Mouse (Mus musculus) hindbrain, embryonic 15.5 days (tissue): ENCODE results near the gene Lrcol1. TPM values are rescaled to one million over a fixed set of nuclear protein-coding genes. Genes with fewer than 3 reads are reported as not detected.

Experiments used
- ATAC-seq: fragments of 200-750 bp; cut with Nextera tagmentation; 2 replicates; pipeline ENCODE4 v1.8.0; 2017; ENCODE audit warnings: low read depth, moderate number of reproducible peaks, moderate TSS enrichment; ENCODE audit not compliant: low FRiP score
- H3K27ac ChIP-seq: fragments of 300-500 bp; sonication (generic); replicated peaks from 2 replicates; pipeline ENCODE4 v1.5.1; 2015; ENCODE audit warnings: mild to moderate bottlenecking, inconsistent platforms
- H3K27me3 ChIP-seq: fragments of 300-500 bp; sonication (generic); 2 replicates; pipeline ENCODE4 v1.6.1; 2015; ENCODE audit warnings: control low read depth, inconsistent platforms
- H3K36me3 ChIP-seq: fragments of 300-500 bp; sonication (generic); 2 replicates; pipeline ENCODE4 v1.6.1; 2015; ENCODE audit warnings: control low read depth, inconsistent platforms
- H3K4me1 ChIP-seq: fragments of 300-500 bp; sonication (generic); replicated peaks from 2 replicates; pipeline ENCODE4 v1.6.1; 2015; ENCODE audit warnings: control low read depth, inconsistent platforms
- H3K4me2 ChIP-seq: fragments of 300-500 bp; sonication (generic); 2 replicates; pipeline ENCODE4 v1.6.1; 2015; ENCODE audit warnings: moderate library complexity, mild to moderate bottlenecking, inconsistent platforms
- H3K4me3 ChIP-seq: fragments of 300-500 bp; sonication (generic); 2 replicates; pipeline ENCODE4 v1.5.1; 2015; ENCODE audit warnings: mild to moderate bottlenecking, inconsistent platforms
- H3K9ac ChIP-seq: fragments of 300-500 bp; sonication (generic); 2 replicates; pipeline ENCODE4 v1.6.1; 2015; ENCODE audit warnings: inconsistent platforms
- H3K9me3 ChIP-seq: fragments of 300-500 bp; sonication (generic); 2 replicates; pipeline ENCODE4 v1.6.1; 2016; ENCODE audit warnings: control low read depth, inconsistent platforms
- WGBS: fragments of 180-500 bp; shearing (Covaris S2); methylation state at CpG from one replicate; pipeline ENCODE4 v1.1.7; 2015; 5-methylcytosine and 5-hydroxymethylcytosine counted together
- polyA plus RNA-seq: library from polyadenylated mRNA; unstranded; fragments of >200 nt; fragmentation: Nextera tagmentation; extraction: Ambion mirVana; gene quantifications from 2 replicates; pipeline ENCODE4 v1.2.1, GENCODE M21; 2015

Gene Lrcol1
- polyA plus RNA-seq = not detected in 2 replicates

- no peak within 1 kb of the TSS for H3K9ac ChIP-seq
- WGBS = 84% methylated on average over 4 of the region's 4 CpGs
- H3K27me3 ChIP-seq = peaks cover 23% of the 10 kb centered on the region
- H3K27ac ChIP-seq = no peak within 1 kb of the TSS
- H3K4me3 ChIP-seq = no peak within 1 kb of the TSS
- no peak within 1 kb of the TSS; the same call in 1 of the 2 replicates for H3K4me2 ChIP-seq
- peaks cover 14% of the 10 kb centered on the region for H3K4me1 ChIP-seq
- H3K36me3 ChIP-seq = no peaks in the 10 kb centered on the region
- ATAC-seq = no peak
- no peaks in the 10 kb centered on the region for H3K9me3 ChIP-seq
These were observed at the start of gene Lrcol1 for GRCm38 (mm10) chr5:110344524-110344923. TSS of gene Lrcol1 (plus strand) at chr5:110344730.

- Histone ChIP-seq H3K9me3 (no peaks in the 10 kb centered on the region), H3K27me3 (no peaks in the 10 kb centered on the region), H3K4me3 (no peak overlapping the region), H3K4me1 (no peaks in the 10 kb centered on the region), H3K4me2 (no peak overlapping the region), H3K27ac (no peak overlapping the region), H3K9ac (no peak overlapping the region), H3K36me3 (peaks cover 10% of the 10 kb centered on the region; the same call in 1 of the 2 replicates)
- ATAC-seq = no peak
- 100% methylated on average over 1 of the region's 1 CpGs for WGBS
These were observed 47.9 kb upstream of the Lrcol1 start for GRCm38 (mm10) chr5:110296637-110297036.

GRCm38 (mm10) chr5:110300591-110300990, 43.9 kb upstream of the Lrcol1 start:
- Histone ChIP-seq H3K4me3 (no peak overlapping the region), H3K27ac (no peak overlapping the region), H3K27me3 (no peaks in the 10 kb centered on the region), H3K4me2 (no peak overlapping the region), H3K9ac (no peak overlapping the region), H3K9me3 (no peaks in the 10 kb centered on the region), H3K36me3 (peaks cover 16% of the 10 kb centered on the region; the same call in 1 of the 2 replicates), H3K4me1 (no peaks in the 10 kb centered on the region)
- 96% methylated on average over 2 of the region's 2 CpGs for WGBS
- ATAC-seq = no peak

- H3K36me3 ChIP-seq = peaks cover 12% of the 10 kb centered on the region
- 92% methylated on average over 7 of the region's 7 CpGs for WGBS
- no peak overlapping the region for H3K4me2 ChIP-seq
- no peak overlapping the region for H3K4me3 ChIP-seq
- H3K4me1 ChIP-seq = no peaks in the 10 kb centered on the region
- no peaks in the 10 kb centered on the region for H3K9me3 ChIP-seq
- H3K27me3 ChIP-seq = no peaks in the 10 kb centered on the region
- ATAC-seq = no peak
- no peak overlapping the region for H3K9ac ChIP-seq
- no peak overlapping the region for H3K27ac ChIP-seq
These were observed 35.7 kb upstream of the Lrcol1 start for GRCm38 (mm10) chr5:110308861-110309260.

DNA sequence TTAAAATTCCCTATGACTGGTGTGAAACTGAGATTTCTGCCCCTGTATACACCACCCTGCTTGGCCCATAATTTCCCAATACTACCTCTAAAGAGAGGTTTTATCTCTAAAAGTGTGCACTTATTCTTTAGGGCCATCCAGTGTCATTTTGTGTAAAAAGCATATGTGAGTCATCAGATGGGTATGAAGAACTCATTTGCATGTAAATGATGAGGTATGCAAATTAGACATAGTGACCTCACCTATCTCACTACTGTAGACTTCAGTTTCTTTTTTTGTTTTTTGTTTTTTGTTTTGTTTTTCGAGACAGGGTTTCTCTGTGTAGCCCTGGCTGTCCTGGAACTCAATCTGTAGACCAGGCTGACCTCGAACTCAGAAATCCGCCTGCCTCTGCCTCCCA, 31.4 kb upstream of the Lrcol1 start:
- no peaks in the 10 kb centered on the region for H3K4me1 ChIP-seq
- WGBS = 96% methylated on average over 3 of the region's 3 CpGs
- no peak overlapping the region for H3K27ac ChIP-seq
- H3K36me3 ChIP-seq = peaks cover 10% of the 10 kb centered on the region
- H3K4me2 ChIP-seq = no peak overlapping the region
- no peak overlapping the region for H3K4me3 ChIP-seq
- no peaks in the 10 kb centered on the region for H3K9me3 ChIP-seq
- H3K9ac ChIP-seq = no peak overlapping the region
- no peak for ATAC-seq
- H3K27me3 ChIP-seq = no peaks in the 10 kb centered on the region

DNA sequence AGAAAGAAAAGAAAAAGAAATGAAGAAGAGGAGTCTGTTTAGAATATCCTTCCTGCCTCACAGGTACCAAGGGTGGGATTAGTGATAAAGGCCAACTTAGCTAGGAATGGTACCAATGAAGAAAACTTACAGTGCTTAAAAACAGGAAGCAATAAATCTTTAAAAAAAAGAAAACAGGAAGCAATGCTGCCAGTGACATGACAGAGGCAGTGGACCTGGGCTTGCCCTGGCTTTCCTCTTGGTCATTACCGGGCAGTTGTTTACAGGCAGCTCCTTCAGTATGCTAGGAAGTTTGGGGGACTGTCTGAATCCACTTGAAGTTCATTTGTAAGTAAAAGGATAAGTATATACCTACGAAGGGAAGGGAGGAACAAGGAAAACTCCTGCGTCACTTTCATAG, 14.0 kb upstream of the Lrcol1 start:
- no peak overlapping the region for H3K4me2 ChIP-seq
- H3K9me3 ChIP-seq = no peaks in the 10 kb centered on the region
- no peaks in the 10 kb centered on the region for H3K4me1 ChIP-seq
- no peak overlapping the region for H3K27ac ChIP-seq
- no peaks in the 10 kb centered on the region for H3K27me3 ChIP-seq
- 97% methylated on average over 3 of the region's 3 CpGs for WGBS
- no peak overlapping the region for H3K9ac ChIP-seq
- ATAC-seq = no peak
- no peak overlapping the region for H3K4me3 ChIP-seq
- H3K36me3 ChIP-seq = 0 out of 2 replicates have a peak, but pooled peaks cover 12% of the 10 kb centered on the region

- Histone ChIP-seq H3K27me3 (peaks cover 15% of the 10 kb centered on the region), H3K4me1 (peaks cover 14% of the 10 kb centered on the region), H3K36me3 (0 out of 2 replicates have a peak, but pooled peaks cover 3% of the 10 kb centered on the region), H3K4me3 (no peak overlapping the region), H3K9ac (no peak overlapping the region), H3K9me3 (no peaks in the 10 kb centered on the region), H3K4me2 (no peak overlapping the region), H3K27ac (no peak overlapping the region)
- no peak for ATAC-seq
- 87% methylated on average over 2 of the region's 2 CpGs for WGBS
These were observed 5.7 kb upstream of the Lrcol1 start for GRCm38 (mm10) chr5:110338792-110339191.

GRCm38 (mm10) chr5:110342648-110343284, 1.8 kb upstream of the Lrcol1 start, which contains the start of gene P2rx2:
TSS of gene P2rx2 (minus strand) at chr5:110343212.
- H3K9me3 ChIP-seq = no peaks in the 10 kb centered on the region
- H3K9ac ChIP-seq = peak within 1 kb of the TSS; percentile 47
- peak within 1 kb of the TSS; percentile 87 for H3K4me2 ChIP-seq
- H3K4me1 ChIP-seq = peaks cover 14% of the 10 kb centered on the region
- WGBS = under 1% methylated on average over 43 of the region's 43 CpGs
- no peak within 1 kb of the TSS for H3K27ac ChIP-seq
- H3K27me3 ChIP-seq = peaks cover 23% of the 10 kb centered on the region
- ATAC-seq = peak; percentile 69
- H3K36me3 ChIP-seq = no peaks in the 10 kb centered on the region
- H3K4me3 ChIP-seq = peak within 1 kb of the TSS; percentile 48

- Histone ChIP-seq H3K4me1 (peaks cover 14% of the 10 kb centered on the region), H3K36me3 (no peaks in the 10 kb centered on the region), H3K9ac (no peak overlapping the region), H3K27me3 (peaks cover 23% of the 10 kb centered on the region), H3K27ac (no peak overlapping the region), H3K4me2 (no peak overlapping the region), H3K4me3 (no peak overlapping the region), H3K9me3 (no peaks in the 10 kb centered on the region)
- no peak for ATAC-seq
- 83% methylated on average over 4 of the region's 4 CpGs for WGBS
These were observed 1.0 kb downstream of the Lrcol1 start for GRCm38 (mm10) chr5:110345553-110345952.

- Histone ChIP-seq H3K9me3 (no peaks in the 10 kb centered on the region), H3K27me3 (peaks cover 15% of the 10 kb centered on the region), H3K36me3 (no peaks in the 10 kb centered on the region), H3K4me3 (no peak overlapping the region), H3K27ac (no peak overlapping the region), H3K4me2 (no peak overlapping the region), H3K4me1 (peaks cover 13% of the 10 kb centered on the region), H3K9ac (no peak overlapping the region)
- ATAC-seq = no peak
- 90% methylated on average over 8 of the region's 8 CpGs for WGBS
These were observed 2.5 kb downstream of the Lrcol1 start for GRCm38 (mm10) chr5:110347006-110347405.

- Histone ChIP-seq H3K9ac (no peak overlapping the region), H3K27me3 (0 out of 2 replicates have a peak, but pooled peaks cover 3% of the 10 kb centered on the region), H3K27ac (no peak overlapping the region), H3K9me3 (no peaks in the 10 kb centered on the region), H3K36me3 (no peaks in the 10 kb centered on the region), H3K4me3 (no peak overlapping the region), H3K4me2 (no peak overlapping the region), H3K4me1 (no peaks in the 10 kb centered on the region)
- 16% methylated on average over 7 of the region's 7 CpGs for WGBS
- ATAC-seq = no peak
These were observed 10.2 kb downstream of the Lrcol1 start for GRCm38 (mm10) chr5:110354716-110355115.

- peak; percentile 52; the same call in 1 of the 2 replicates for ATAC-seq
- 39% methylated on average over 9 of the region's 9 CpGs for WGBS
- H3K4me1 ChIP-seq = no peaks in the 10 kb centered on the region
- H3K36me3 ChIP-seq = no peaks in the 10 kb centered on the region
- no peaks in the 10 kb centered on the region for H3K9me3 ChIP-seq
- no peak overlapping the region for H3K4me2 ChIP-seq
- H3K9ac ChIP-seq = no peak overlapping the region
- H3K4me3 ChIP-seq = no peak overlapping the region
- H3K27ac ChIP-seq = no peak overlapping the region
- H3K27me3 ChIP-seq = 0 out of 2 replicates have a peak, but pooled peaks cover 3% of the 10 kb centered on the region
These were observed 13.1 kb downstream of the Lrcol1 start for GRCm38 (mm10) chr5:110357531-110358179.
